Mouse (Mus musculus): ENCODE measurements around the gene C1qtnf1. TPM values are rescaled to one million over a fixed set of nuclear protein-coding genes. Genes with fewer than 3 reads are reported as not detected.
"Not testable (repeated sequence)": the region's sequence is repeated elsewhere in the genome, so short reads cannot be mapped to it uniquely, and the experiment has no call there.

C1qtnf1 gene
- 14.3 and 15.9 TPM in 2 replicates for polyA plus RNA-seq (2014; fragmentation: Nextera tagmentation; extraction: Ambion mirVana)

GRCm38 (mm10) chr11:118427986-118428385 lies at the start of gene C1qtnf1:
C1qtnf1 (plus strand) TSS chr11:118428203.
- 0 out of 2 replicates have a peak, but pooled peaks have one; percentile 34 for ATAC-seq (ENCODE audit: low read depth)
- H3K4me3 ChIP-seq (ENCODE audit: low read depth, low read length): peak within 1 kb of the TSS; percentile 41
- H3K4me2 ChIP-seq (ENCODE audit: low read depth, low read length): peak within 1 kb of the TSS; percentile 64
- H3K9me3 ChIP-seq (ENCODE audit: control insufficient read depth, low read length): no peaks in the 10 kb centered on the region
- H3K36me3 ChIP-seq (ENCODE audit: control insufficient read depth, insufficient read depth, low read length): no peaks in the 10 kb centered on the region
- peak; percentile 82 for DNase-seq (ENCODE audit: low spot score)
- H3K27ac ChIP-seq (replicated peaks; ENCODE audit: low read depth, low read length): peak within 1 kb of the TSS; percentile 81
- H3K27me3 ChIP-seq (replicated peaks; ENCODE audit: control insufficient read depth, insufficient read depth, low read length): no peaks in the 10 kb centered on the region
- peak within 1 kb of the TSS; percentile 60 for H3K9ac ChIP-seq (ENCODE audit: low read depth, low read length)
- WGBS: 2% methylated on average over 8 of the region's 8 CpGs
- H3K4me1 ChIP-seq (ENCODE audit: control insufficient read depth, insufficient read depth, low read length): peaks cover 66% of the 10 kb centered on the region

DNA sequence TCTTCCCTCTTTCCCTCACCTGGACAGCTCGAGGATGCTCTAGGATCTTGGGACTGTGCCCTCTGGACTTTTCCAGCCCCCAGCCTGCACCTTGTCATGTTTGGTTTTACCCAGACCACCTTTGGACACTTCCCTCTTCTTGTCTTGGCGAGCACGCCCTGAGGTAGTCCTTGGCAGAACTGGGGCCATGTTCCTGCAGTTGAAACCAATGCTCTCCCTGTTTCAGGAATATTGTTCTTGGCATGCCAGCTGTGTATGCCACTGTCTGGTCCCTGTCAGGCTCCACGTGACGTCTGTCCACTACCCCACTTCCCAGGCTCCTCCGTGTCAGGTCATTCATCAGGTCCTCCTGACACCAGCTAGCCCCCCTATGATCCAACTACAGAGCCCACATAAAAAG lies 49.3 kb upstream of the C1qtnf1 start:
- DNase-seq (ENCODE audit: low spot score): no peak
- Histone ChIP-seq H3K27ac (replicated peaks; ENCODE audit: low read depth, low read length) (no peak overlapping the region), H3K27me3 (replicated peaks; ENCODE audit: control insufficient read depth, insufficient read depth, low read length) (no peaks in the 10 kb centered on the region), H3K4me2 (ENCODE audit: low read depth, low read length) (no peak overlapping the region), H3K36me3 (ENCODE audit: control insufficient read depth, insufficient read depth, low read length) (no peaks in the 10 kb centered on the region), H3K4me1 (ENCODE audit: control insufficient read depth, insufficient read depth, low read length) (no peaks in the 10 kb centered on the region; the same call in 1 of the 2 replicates), H3K4me3 (ENCODE audit: low read depth, low read length) (no peak overlapping the region), H3K9me3 (ENCODE audit: control insufficient read depth, low read length) (no peaks in the 10 kb centered on the region), H3K9ac (ENCODE audit: low read depth, low read length) (no peak overlapping the region)
- WGBS: 88% methylated on average over 6 of the region's 6 CpGs
- ATAC-seq (ENCODE audit: low read depth): no peak

- ATAC-seq (ENCODE audit: low read depth) (peak; percentile 70; the same call in 1 of the 2 replicates), DNase-seq (ENCODE audit: low spot score) (peak; percentile 85)
- no peak overlapping the region for H3K9ac ChIP-seq (ENCODE audit: low read depth, low read length)
- no peaks in the 10 kb centered on the region for H3K27me3 ChIP-seq (replicated peaks; ENCODE audit: control insufficient read depth, insufficient read depth, low read length)
- no peak overlapping the region for H3K4me3 ChIP-seq (ENCODE audit: low read depth, low read length)
- H3K36me3 ChIP-seq (ENCODE audit: control insufficient read depth, insufficient read depth, low read length): no peaks in the 10 kb centered on the region
- 33% methylated on average over 11 of the region's 11 CpGs for WGBS
- H3K4me2 ChIP-seq (ENCODE audit: low read depth, low read length): no peak overlapping the region
- H3K9me3 ChIP-seq (ENCODE audit: control insufficient read depth, low read length): no peaks in the 10 kb centered on the region
- H3K4me1 ChIP-seq (ENCODE audit: control insufficient read depth, insufficient read depth, low read length): no peaks in the 10 kb centered on the region; the same call in 1 of the 2 replicates
- H3K27ac ChIP-seq (replicated peaks; ENCODE audit: low read depth, low read length): no peak overlapping the region; the same call in 1 of the 2 replicates
These were observed 48.6 kb upstream of the C1qtnf1 start for GRCm38 (mm10) chr11:118379251-118380009.

DNA sequence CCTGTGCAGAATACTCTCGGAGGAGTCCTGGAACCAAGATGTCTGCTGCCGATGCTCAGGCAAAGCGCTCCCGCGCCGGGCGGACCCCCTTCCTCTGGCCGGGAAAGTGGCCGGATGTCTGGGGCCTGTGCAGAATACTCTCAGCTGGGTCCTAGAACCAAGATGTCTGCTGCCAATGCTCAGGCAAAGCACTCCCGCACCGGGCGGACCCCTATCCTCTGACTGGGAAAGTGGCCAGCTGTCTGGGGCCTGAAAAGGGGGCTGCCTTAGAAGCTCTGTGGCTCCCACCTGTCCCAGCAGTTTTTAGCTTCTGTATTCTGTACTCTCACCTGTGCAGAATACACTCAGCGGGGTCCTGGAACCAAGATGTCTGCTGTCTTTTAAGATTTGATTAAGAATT lies 40.2 kb upstream of the C1qtnf1 start:
- not testable (repeated sequence) for H3K4me2 ChIP-seq (ENCODE audit: low read depth, low read length); H3K27me3 ChIP-seq (replicated peaks; ENCODE audit: control insufficient read depth, insufficient read depth, low read length); H3K27ac ChIP-seq (replicated peaks; ENCODE audit: low read depth, low read length); H3K4me3 ChIP-seq (ENCODE audit: low read depth, low read length); H3K4me1 ChIP-seq (ENCODE audit: control insufficient read depth, insufficient read depth, low read length); H3K9ac ChIP-seq (ENCODE audit: low read depth, low read length); DNase-seq (ENCODE audit: low spot score); ATAC-seq (ENCODE audit: low read depth); H3K36me3 ChIP-seq (ENCODE audit: control insufficient read depth, insufficient read depth, low read length); H3K9me3 ChIP-seq (ENCODE audit: control insufficient read depth, low read length)
- 88% methylated on average over 13 of the region's 13 CpGs for WGBS

- H3K4me2 ChIP-seq (ENCODE audit: low read depth, low read length): no peak overlapping the region
- no peak overlapping the region for H3K9ac ChIP-seq (ENCODE audit: low read depth, low read length)
- no peak for DNase-seq (ENCODE audit: low spot score)
- no peaks in the 10 kb centered on the region for H3K36me3 ChIP-seq (ENCODE audit: control insufficient read depth, insufficient read depth, low read length)
- H3K4me1 ChIP-seq (ENCODE audit: control insufficient read depth, insufficient read depth, low read length): no peaks in the 10 kb centered on the region
- WGBS: 71% methylated on average over 5 of the region's 5 CpGs
- no peaks in the 10 kb centered on the region for H3K27me3 ChIP-seq (replicated peaks; ENCODE audit: control insufficient read depth, insufficient read depth, low read length)
- H3K9me3 ChIP-seq (ENCODE audit: control insufficient read depth, low read length): no peaks in the 10 kb centered on the region
- H3K27ac ChIP-seq (replicated peaks; ENCODE audit: low read depth, low read length): no peak overlapping the region
- ATAC-seq (ENCODE audit: low read depth): no peak
- no peak overlapping the region for H3K4me3 ChIP-seq (ENCODE audit: low read depth, low read length)
These were observed 34.0 kb upstream of the C1qtnf1 start for GRCm38 (mm10) chr11:118393991-118394390.

DNA sequence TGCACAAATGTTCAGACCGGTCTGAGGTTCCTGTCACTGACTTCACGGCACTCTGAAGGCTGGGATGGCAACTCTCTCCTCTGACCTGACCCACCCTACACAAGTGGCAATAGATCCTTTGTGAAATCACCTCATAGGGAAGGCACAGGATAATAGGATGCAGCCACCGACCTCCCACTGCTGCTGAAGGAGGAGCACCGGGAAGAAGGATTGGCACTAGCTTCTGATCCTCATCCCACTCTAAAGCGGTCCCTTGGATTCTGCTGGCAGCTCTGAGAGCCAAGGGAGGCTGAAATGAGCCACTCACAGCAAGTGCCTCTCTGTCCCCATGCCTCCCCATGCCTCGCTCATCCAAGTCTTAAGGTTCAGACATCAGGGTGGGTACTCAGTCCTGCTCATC lies 33.5 kb upstream of the C1qtnf1 start:
- ATAC-seq (ENCODE audit: low read depth) (no peak), DNase-seq (ENCODE audit: low spot score) (no peak)
- no peaks in the 10 kb centered on the region for H3K36me3 ChIP-seq (ENCODE audit: control insufficient read depth, insufficient read depth, low read length)
- no peaks in the 10 kb centered on the region for H3K9me3 ChIP-seq (ENCODE audit: control insufficient read depth, low read length)
- WGBS: 55% methylated on average over 6 of the region's 6 CpGs
- no peaks in the 10 kb centered on the region for H3K27me3 ChIP-seq (replicated peaks; ENCODE audit: control insufficient read depth, insufficient read depth, low read length)
- H3K4me3 ChIP-seq (ENCODE audit: low read depth, low read length): no peak overlapping the region
- no peak overlapping the region for H3K4me2 ChIP-seq (ENCODE audit: low read depth, low read length)
- no peaks in the 10 kb centered on the region for H3K4me1 ChIP-seq (ENCODE audit: control insufficient read depth, insufficient read depth, low read length)
- no peak overlapping the region for H3K27ac ChIP-seq (replicated peaks; ENCODE audit: low read depth, low read length)
- no peak overlapping the region for H3K9ac ChIP-seq (ENCODE audit: low read depth, low read length)

- Histone ChIP-seq H3K36me3 (ENCODE audit: control insufficient read depth, insufficient read depth, low read length) (no peaks in the 10 kb centered on the region), H3K4me3 (ENCODE audit: low read depth, low read length) (no peak overlapping the region), H3K9me3 (ENCODE audit: control insufficient read depth, low read length) (no peaks in the 10 kb centered on the region), H3K27me3 (replicated peaks; ENCODE audit: control insufficient read depth, insufficient read depth, low read length) (no peaks in the 10 kb centered on the region), H3K27ac (replicated peaks; ENCODE audit: low read depth, low read length) (no peak overlapping the region), H3K4me2 (ENCODE audit: low read depth, low read length) (no peak overlapping the region), H3K9ac (ENCODE audit: low read depth, low read length) (no peak overlapping the region), H3K4me1 (ENCODE audit: control insufficient read depth, insufficient read depth, low read length) (peaks cover 16% of the 10 kb centered on the region; the same call in 1 of the 2 replicates)
- ATAC-seq (ENCODE audit: low read depth): no peak
- DNase-seq (ENCODE audit: low spot score): no peak
- 91% methylated on average over 26 of the region's 26 CpGs for WGBS
These were observed 30.0 kb upstream of the C1qtnf1 start for GRCm38 (mm10) chr11:118397806-118398530.

DNA sequence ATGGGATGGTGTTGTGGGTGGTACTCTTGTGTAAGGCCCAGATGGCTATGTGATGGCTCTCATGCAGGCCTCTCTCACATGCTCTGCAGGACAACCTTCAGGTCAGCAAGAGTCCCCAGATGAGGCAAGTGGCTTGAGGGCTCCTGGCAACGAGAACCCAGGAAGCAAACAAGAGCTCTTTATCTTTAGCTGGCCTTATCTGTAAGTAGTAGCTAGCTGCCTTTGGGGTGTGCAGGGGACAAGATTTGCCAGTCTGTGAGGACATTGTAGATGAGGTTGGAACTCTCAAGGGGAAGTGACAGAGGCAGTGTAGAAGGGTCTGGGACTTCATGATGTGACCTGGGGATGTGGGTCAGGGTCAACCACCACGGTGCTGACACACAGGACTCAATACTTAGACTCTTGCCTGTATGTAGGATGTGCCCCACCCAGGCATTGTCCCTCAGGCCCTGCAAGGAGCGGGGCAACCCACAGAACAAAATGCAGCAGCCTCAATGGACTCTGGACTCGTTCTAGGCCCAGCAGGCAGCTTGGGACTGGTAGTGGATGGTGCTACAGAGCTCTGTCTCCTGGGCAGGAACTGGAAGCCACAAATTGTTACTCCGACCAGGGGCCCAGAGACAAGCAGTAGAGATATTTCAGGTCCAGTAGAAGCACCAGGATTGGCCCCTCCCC lies 28.0 kb upstream of the C1qtnf1 start:
- H3K27me3 ChIP-seq (replicated peaks; ENCODE audit: control insufficient read depth, insufficient read depth, low read length): no peaks in the 10 kb centered on the region
- no peak for ATAC-seq (ENCODE audit: low read depth)
- H3K4me1 ChIP-seq (ENCODE audit: control insufficient read depth, insufficient read depth, low read length): peaks cover 16% of the 10 kb centered on the region; the same call in 1 of the 2 replicates
- WGBS: 66% methylated on average over 5 of the region's 5 CpGs
- no peak overlapping the region for H3K27ac ChIP-seq (replicated peaks; ENCODE audit: low read depth, low read length)
- no peak overlapping the region for H3K4me3 ChIP-seq (ENCODE audit: low read depth, low read length)
- H3K9ac ChIP-seq (ENCODE audit: low read depth, low read length): no peak overlapping the region
- DNase-seq (ENCODE audit: low spot score): no peak
- H3K9me3 ChIP-seq (ENCODE audit: control insufficient read depth, low read length): no peaks in the 10 kb centered on the region
- no peaks in the 10 kb centered on the region for H3K36me3 ChIP-seq (ENCODE audit: control insufficient read depth, insufficient read depth, low read length)
- H3K4me2 ChIP-seq (ENCODE audit: low read depth, low read length): no peak overlapping the region

Measured in embryonic facial prominence, embryonic 14.5 days (tissue).